Mouse (Mus musculus) stomach, embryonic 14.5 days (tissue): ENCODE measurements around the gene Cdkl3. TPM values are rescaled to one million over a fixed set of nuclear protein-coding genes. Genes with fewer than 3 reads are reported as not detected.

ENCODE experiments used
- ATAC-seq: fragments of 200-750 bp; cut with Nextera tagmentation; 2 replicates; pipeline ENCODE4 v1.8.0; 2017; ENCODE audit warnings: low read depth, moderate TSS enrichment; ENCODE audit not compliant: insufficient number of reproducible peaks, insufficient read depth, low FRiP score
- H3K27ac ChIP-seq: fragments of 300-500 bp; sonication (generic); 2 replicates; pipeline ENCODE4 v1.5.1; 2014; ENCODE audit warnings: mild to moderate bottlenecking, low read length, moderate library complexity, mixed read lengths
- H3K27me3 ChIP-seq: fragments of 300-500 bp; sonication (generic); 2 replicates; pipeline ENCODE4 v1.6.1; 2014; ENCODE audit warnings: low read length, control low read depth, mixed read lengths; ENCODE audit not compliant: control insufficient read depth, insufficient read depth
- H3K36me3 ChIP-seq: fragments of 300-500 bp; sonication (generic); 2 replicates; pipeline ENCODE4 v1.6.1; 2014; ENCODE audit warnings: mild to moderate bottlenecking, control low read depth, low read length, moderate library complexity, mixed read lengths; ENCODE audit not compliant: control insufficient read depth, insufficient read depth
- H3K4me1 ChIP-seq: fragments of 300-500 bp; sonication (generic); 2 replicates; pipeline ENCODE4 v1.6.1; 2014; ENCODE audit warnings: low read length, control low read depth, mixed read lengths; ENCODE audit not compliant: control insufficient read depth, insufficient read depth
- H3K4me2 ChIP-seq: fragments of 300-500 bp; sonication (generic); replicated peaks from 2 replicates; pipeline ENCODE4 v1.6.1; 2014; ENCODE audit warnings: low read depth, low read length, control low read depth
- H3K4me3 ChIP-seq: fragments of 300-500 bp; sonication (generic); 2 replicates; pipeline ENCODE4 v1.5.1; 2014; ENCODE audit warnings: low read depth, low read length, control low read depth
- H3K9ac ChIP-seq: fragments of 300-500 bp; sonication (generic); replicated peaks from 2 replicates; pipeline ENCODE4 v1.6.1; 2014; ENCODE audit warnings: low read depth, mild to moderate bottlenecking, control low read depth, low read length, moderate library complexity, mixed read lengths
- H3K9me3 ChIP-seq: fragments of 300-500 bp; sonication (generic); 2 replicates; pipeline ENCODE4 v1.6.1; 2016; ENCODE audit warnings: low read depth, low read length, control low read depth; ENCODE audit not compliant: control insufficient read depth
- WGBS: fragments of 180-500 bp; shearing (Covaris S2); extraction: QIAGEN DNeasy Blood & Tissue Kit; methylation state at CpG from one replicate; pipeline ENCODE4 v1.1.7; 2014; 5-methylcytosine and 5-hydroxymethylcytosine counted together
- polyA plus RNA-seq: library from polyadenylated mRNA; unstranded; fragments of >200 nt; fragmentation: Nextera tagmentation; extraction: Ambion mirVana; gene quantifications from 2 replicates; pipeline ENCODE4 v1.2.1, GENCODE M21; 2014

Cdkl3 gene
- polyA plus RNA-seq = 9.3 TPM in 2 replicates

- H3K9ac ChIP-seq = peak within 1 kb of the TSS; percentile 73
- H3K4me3 ChIP-seq = peak within 1 kb of the TSS; percentile 79
- peaks cover 19% of the 10 kb centered on the region for H3K4me1 ChIP-seq
- peak within 1 kb of the TSS; percentile 94 for H3K27ac ChIP-seq
- H3K36me3 ChIP-seq = no peaks in the 10 kb centered on the region
- peak within 1 kb of the TSS; percentile 70 for H3K4me2 ChIP-seq
- H3K9me3 ChIP-seq = no peaks in the 10 kb centered on the region
- WGBS = under 1% methylated on average over 51 of the region's 51 CpGs
- ATAC-seq = peak; percentile 92
- H3K27me3 ChIP-seq = no peaks in the 10 kb centered on the region
These were observed at the start of gene Cdkl3 for GRCm38 (mm10) chr11:52003772-52004528. Gene Cdkl3 (plus strand): TSS chr11:52004221.

GRCm38 (mm10) chr11:51956112-51956511, 47.9 kb upstream of the Cdkl3 start:
- no peaks in the 10 kb centered on the region for H3K4me1 ChIP-seq
- ATAC-seq = no peak
- H3K4me2 ChIP-seq = no peak overlapping the region
- H3K27me3 ChIP-seq = no peaks in the 10 kb centered on the region
- no peaks in the 10 kb centered on the region for H3K9me3 ChIP-seq
- H3K36me3 ChIP-seq = no peaks in the 10 kb centered on the region
- no peak overlapping the region for H3K27ac ChIP-seq
- no peak overlapping the region for H3K9ac ChIP-seq
- 73% methylated on average over 9 of the region's 9 CpGs for WGBS
- H3K4me3 ChIP-seq = no peak overlapping the region

GRCm38 (mm10) chr11:51957760-51958159, 46.3 kb upstream of the Cdkl3 start:
- no peak overlapping the region for H3K4me3 ChIP-seq
- no peaks in the 10 kb centered on the region for H3K9me3 ChIP-seq
- H3K4me1 ChIP-seq = no peaks in the 10 kb centered on the region
- no peak overlapping the region for H3K27ac ChIP-seq
- WGBS = 80% methylated on average over 4 of the region's 4 CpGs
- H3K36me3 ChIP-seq = no peaks in the 10 kb centered on the region
- H3K27me3 ChIP-seq = no peaks in the 10 kb centered on the region
- no peak for ATAC-seq
- no peak overlapping the region for H3K9ac ChIP-seq
- no peak overlapping the region for H3K4me2 ChIP-seq

- 85% methylated on average over 5 of the region's 5 CpGs for WGBS
- ATAC-seq = no peak
- H3K9me3 ChIP-seq = no peaks in the 10 kb centered on the region
These were observed 44.5 kb upstream of the Cdkl3 start for GRCm38 (mm10) chr11:51959511-51959910.

GRCm38 (mm10) chr11:51960061-51960460, 44.0 kb upstream of the Cdkl3 start:
- 84% methylated on average over 4 of the region's 4 CpGs for WGBS
- H3K4me2 ChIP-seq = no peak overlapping the region
- no peaks in the 10 kb centered on the region for H3K27me3 ChIP-seq
- H3K4me1 ChIP-seq = no peaks in the 10 kb centered on the region
- H3K4me3 ChIP-seq = no peak overlapping the region
- H3K9ac ChIP-seq = no peak overlapping the region
- no peak overlapping the region for H3K27ac ChIP-seq
- H3K36me3 ChIP-seq = no peaks in the 10 kb centered on the region
- H3K9me3 ChIP-seq = no peaks in the 10 kb centered on the region
- no peak for ATAC-seq

More at GRCm38 (mm10) chr11:51959511-51959910, 44.5 kb upstream of the Cdkl3 start:
- H3K27me3 ChIP-seq = no peaks in the 10 kb centered on the region
- H3K27ac ChIP-seq = no peak overlapping the region
- no peaks in the 10 kb centered on the region for H3K4me1 ChIP-seq
- no peak overlapping the region for H3K4me2 ChIP-seq
- H3K9ac ChIP-seq = no peak overlapping the region
- H3K4me3 ChIP-seq = no peak overlapping the region
- H3K36me3 ChIP-seq = no peaks in the 10 kb centered on the region

GRCm38 (mm10) chr11:51960967-51961471, 43.0 kb upstream of the Cdkl3 start:
- H3K27me3 ChIP-seq = no peaks in the 10 kb centered on the region
- H3K9me3 ChIP-seq = no peaks in the 10 kb centered on the region
- H3K36me3 ChIP-seq = no peaks in the 10 kb centered on the region
- no peak overlapping the region for H3K4me3 ChIP-seq
- H3K9ac ChIP-seq = no peak overlapping the region
- no peak overlapping the region for H3K4me2 ChIP-seq
- ATAC-seq = no peak
- no peak overlapping the region for H3K27ac ChIP-seq
- H3K4me1 ChIP-seq = no peaks in the 10 kb centered on the region
- whole genome bisulfite sequencing = 65% methylated on average over 11 of the region's 11 CpGs

GRCm38 (mm10) chr11:51961761-51962160, 42.3 kb upstream of the Cdkl3 start:
- Histone ChIP-seq H3K4me3 (no peak overlapping the region), H3K9ac (no peak overlapping the region), H3K4me2 (no peak overlapping the region), H3K36me3 (no peaks in the 10 kb centered on the region), H3K27ac (no peak overlapping the region), H3K27me3 (no peaks in the 10 kb centered on the region), H3K9me3 (no peaks in the 10 kb centered on the region), H3K4me1 (no peaks in the 10 kb centered on the region)
- ATAC-seq = no peak
- WGBS = 90% methylated on average over 8 of the region's 8 CpGs

GRCm38 (mm10) chr11:51962277-51962676, 41.7 kb upstream of the Cdkl3 start:
- WGBS = 90% methylated on average over 7 of the region's 7 CpGs
- no peak for ATAC-seq

More at GRCm38 (mm10) chr11:51962277-51962676, 41.7 kb upstream of the Cdkl3 start:
- no peaks in the 10 kb centered on the region for H3K27me3 ChIP-seq
- no peak overlapping the region for H3K9ac ChIP-seq
- no peak overlapping the region for H3K4me2 ChIP-seq
- H3K9me3 ChIP-seq = no peaks in the 10 kb centered on the region
- H3K36me3 ChIP-seq = no peaks in the 10 kb centered on the region
- no peak overlapping the region for H3K4me3 ChIP-seq
- no peak overlapping the region for H3K27ac ChIP-seq
- no peaks in the 10 kb centered on the region for H3K4me1 ChIP-seq
